Mouse (Mus musculus) MEL (cell line): Measurements from ENCODE around the gene Sntg2.

Source experiments
- CTCF ChIP-seq, 3 experiments: IDR thresholded peaks in 2 of 3; conservative IDR thresholded peaks in 1 of 3; 2 replicates each; pipeline ENCODE4 v1.5.1; 2011 to 2012; ENCODE audit warnings: low read length in 3 of 3, low read depth in 2 of 3, mild to moderate bottlenecking in 2 of 3, improper control_type of control experiment in 1 of 3, inconsistent platforms in 1 of 3, mixed read lengths in 1 of 3, moderate library complexity in 1 of 3; ENCODE audit not compliant: control insufficient read depth in 1 of 3, insufficient read depth in 1 of 3, poor library complexity in 1 of 3, severe bottlenecking in 1 of 3
- MAX ChIP-seq: IDR thresholded peaks from 2 replicates; pipeline ENCODE4 v1.6.1; 2011; ENCODE audit warnings: low read length, improper control_type of control experiment
- TCF12 ChIP-seq: IDR thresholded peaks from 2 replicates; pipeline ENCODE4 v1.6.1; 2014; ENCODE audit warnings: low read depth, mild to moderate bottlenecking, inconsistent platforms, low read length, improper control_type of control experiment, moderate library complexity

GRCm38 (mm10) chr12:30252381-30252780, 120.8 kb downstream of the Sntg2 start:
- TF ChIP-seq CTCF (IDR thresholded peaks at IDR 0.05 in 2 of 3, conservative IDR thresholded peaks at IDR 0.05 in 1 of 3; ENCODE audit: control insufficient read depth in 1 of 3, insufficient read depth in 1 of 3, low read depth in 2 of 3, low read length in 3 of 3, poor library complexity in 1 of 3, severe bottlenecking in 1 of 3), result no peak
- no peak for TF ChIP-seq TCF12
- TF ChIP-seq MAX, result no peak
